Mouse (Mus musculus): ENCODE measurements around the gene Klk1b24. TPM values are rescaled to one million over a fixed set of nuclear protein-coding genes. Genes with fewer than 3 reads are reported as not detected.
"Not testable (repeated sequence)": the region's sequence is repeated elsewhere in the genome, so short reads cannot be mapped to it uniquely, and the experiment has no call there.

The Klk1b24 gene
- polyA plus RNA-seq, 1 experiment, result not detected

- Histone ChIP-seq H3K79me3 (ENCODE audit: low read depth) (no peaks in the 10 kb centered on the region), H3ac (ENCODE audit: control insufficient read depth, insufficient read length, low read depth) (no peak within 1 kb of the TSS), H3K79me2 (ENCODE audit: control insufficient read depth, insufficient read depth) (no peaks in the 10 kb centered on the region), H3K36me3 (ENCODE audit: control insufficient read depth, insufficient read depth) (no peaks in the 10 kb centered on the region), H3K4me3 (ENCODE audit: insufficient read depth, poor library complexity, severe bottlenecking) (no peak within 1 kb of the TSS), H3K27me3 (ENCODE audit: control insufficient read depth, insufficient read depth, insufficient read length) (no peaks in the 10 kb centered on the region)
- no peak for TF ChIP-seq USF1 (IDR thresholded peaks at IDR 0.05; ENCODE audit: low read depth)
Observed at GRCm38 (mm10) chr7:44215645-44216044, 27.6 kb downstream of the Klk1b24 start, which contains the start of gene Klk1b5. TSS of gene Klk1b5 (plus strand) at chr7:44215945.

DNA sequence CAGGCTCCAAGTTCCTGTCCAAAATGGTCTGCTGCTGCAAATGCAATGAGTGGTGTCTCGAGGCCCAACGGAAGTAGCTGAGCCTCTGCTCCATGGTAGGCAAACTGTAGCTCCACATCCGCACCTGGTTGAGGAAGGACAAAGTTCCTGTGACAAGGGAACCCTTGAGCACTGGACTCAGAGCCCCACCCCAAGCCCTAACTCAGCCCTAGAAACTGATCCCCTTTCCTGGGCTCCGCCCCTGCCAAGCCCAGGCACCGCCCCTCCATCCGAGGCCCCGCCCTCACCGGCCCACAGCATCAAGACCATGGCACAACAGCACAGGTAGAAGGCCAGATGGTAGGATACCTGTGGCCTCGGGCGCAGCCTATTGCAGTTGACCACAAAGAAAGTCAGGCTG lies 33.6 kb downstream of the Klk1b24 start:
- H3K4me3 ChIP-seq (ENCODE audit: insufficient read depth, poor library complexity, severe bottlenecking); H3K79me3 ChIP-seq (ENCODE audit: low read depth); H3ac ChIP-seq (ENCODE audit: control insufficient read depth, insufficient read length, low read depth); H3K36me3 ChIP-seq (ENCODE audit: control insufficient read depth, insufficient read depth); H3K27me3 ChIP-seq (ENCODE audit: control insufficient read depth, insufficient read depth, insufficient read length); H3K79me2 ChIP-seq (ENCODE audit: control insufficient read depth, insufficient read depth): not testable (repeated sequence)

- not testable (repeated sequence) for H3K36me3 ChIP-seq (ENCODE audit: control insufficient read depth, insufficient read depth); H3ac ChIP-seq (ENCODE audit: control insufficient read depth, insufficient read length, low read depth); H3K27me3 ChIP-seq (ENCODE audit: control insufficient read depth, insufficient read depth, insufficient read length); H3K79me3 ChIP-seq (ENCODE audit: low read depth); H3K79me2 ChIP-seq (ENCODE audit: control insufficient read depth, insufficient read depth); H3K4me3 ChIP-seq (ENCODE audit: insufficient read depth, poor library complexity, severe bottlenecking)
Observed at GRCm38 (mm10) chr7:44222335-44222734, 34.3 kb downstream of the Klk1b24 start.

GRCm38 (mm10) chr7:44225076-44225475 lies 37.0 kb downstream of the Klk1b24 start, which contains the start of gene Klk1:
TSS of gene Klk1 (plus strand) at chr7:44225360.
- no peaks in the 10 kb centered on the region for H3K79me3 ChIP-seq (ENCODE audit: low read depth)
- peaks cover 26% of the 10 kb centered on the region for H3K27me3 ChIP-seq (ENCODE audit: control insufficient read depth, insufficient read depth, insufficient read length)
- TF ChIP-seq MYOD1 (IDR thresholded peaks at IDR 0.05; ENCODE audit: control insufficient read depth, insufficient read length, low read depth), result no peak
- TF ChIP-seq USF1 (IDR thresholded peaks at IDR 0.05; ENCODE audit: low read depth), result no peak
- TF ChIP-seq FOSL1 (IDR thresholded peaks at IDR 0.05; ENCODE audit: insufficient read depth, low read length, poor library complexity, severe bottlenecking), result no peak
- TF ChIP-seq CTCF (IDR thresholded peaks at IDR 0.05; ENCODE audit: control insufficient read depth, insufficient read depth, insufficient read length), result no peak
- TF ChIP-seq MAX (IDR thresholded peaks at IDR 0.05), result no peak
- TF ChIP-seq MYOG (IDR thresholded peaks at IDR 0.05; ENCODE audit: control insufficient read depth, extremely low read depth, insufficient read length), result no peak
- TF ChIP-seq CEBPB (IDR thresholded peaks at IDR 0.05; ENCODE audit: low read depth), result no peak
- H3ac ChIP-seq (ENCODE audit: control insufficient read depth, insufficient read length, low read depth), result no peak within 1 kb of the TSS
- H3K4me3 ChIP-seq (ENCODE audit: insufficient read depth, poor library complexity, severe bottlenecking), result no peak within 1 kb of the TSS
- H3K36me3 ChIP-seq (ENCODE audit: control insufficient read depth, insufficient read depth), result no peaks in the 10 kb centered on the region
- no peaks in the 10 kb centered on the region for H3K79me2 ChIP-seq (ENCODE audit: control insufficient read depth, insufficient read depth)

DNA sequence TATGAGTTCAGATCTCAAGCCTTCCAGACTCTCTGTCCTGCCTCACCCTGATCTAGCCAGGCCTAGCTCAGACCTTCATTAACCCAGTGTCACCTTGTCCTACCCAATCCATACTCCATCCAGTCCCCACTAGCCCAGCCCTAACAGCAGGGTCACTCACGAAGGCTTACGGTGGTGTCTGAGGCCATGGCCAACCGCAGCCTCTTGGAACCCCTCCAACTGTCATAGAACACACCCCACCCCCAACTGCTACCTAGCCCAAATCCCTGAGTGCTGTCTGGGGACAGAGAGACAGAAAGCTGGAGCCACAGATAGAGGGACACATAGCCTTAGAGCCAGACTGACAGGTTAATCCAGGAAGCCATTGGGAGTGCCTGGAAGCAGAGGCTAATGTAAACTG lies 47.9 kb downstream of the Klk1b24 start, which contains the start of gene Gm36864:
TSS of gene Gm36864 (plus strand) at position 269 of the 400 bp plus-strand sequence.
- H3K4me3 ChIP-seq (ENCODE audit: insufficient read depth, poor library complexity, severe bottlenecking), result no peak within 1 kb of the TSS
- H3K79me3 ChIP-seq (ENCODE audit: low read depth), result no peaks in the 10 kb centered on the region
- TF ChIP-seq MYOG (IDR thresholded peaks at IDR 0.05; ENCODE audit: control insufficient read depth, extremely low read depth, insufficient read length) (no peak), FOSL1 (IDR thresholded peaks at IDR 0.05; ENCODE audit: insufficient read depth, low read length, poor library complexity, severe bottlenecking) (no peak), CEBPB (IDR thresholded peaks at IDR 0.05; ENCODE audit: low read depth) (no peak), MYOD1 (IDR thresholded peaks at IDR 0.05; ENCODE audit: control insufficient read depth, insufficient read length, low read depth) (no peak), MAX (IDR thresholded peaks at IDR 0.05) (no peak)
- H3ac ChIP-seq (ENCODE audit: control insufficient read depth, insufficient read length, low read depth), result no peak within 1 kb of the TSS
- H3K79me2 ChIP-seq (ENCODE audit: control insufficient read depth, insufficient read depth), result no peaks in the 10 kb centered on the region
- H3K36me3 ChIP-seq (ENCODE audit: control insufficient read depth, insufficient read depth), result no peaks in the 10 kb centered on the region
- peaks cover 27% of the 10 kb centered on the region for H3K27me3 ChIP-seq (ENCODE audit: control insufficient read depth, insufficient read depth, insufficient read length)

GRCm38 (mm10) chr7:44239913-44240312 lies 51.9 kb downstream of the Klk1b24 start:
- Histone ChIP-seq H3K4me3 (ENCODE audit: insufficient read depth, poor library complexity, severe bottlenecking) (no peak overlapping the region), H3K36me3 (ENCODE audit: control insufficient read depth, insufficient read depth) (no peaks in the 10 kb centered on the region), H3K27me3 (ENCODE audit: control insufficient read depth, insufficient read depth, insufficient read length) (peaks cover 23% of the 10 kb centered on the region), H3K79me2 (ENCODE audit: control insufficient read depth, insufficient read depth) (no peaks in the 10 kb centered on the region), H3K79me3 (ENCODE audit: low read depth) (no peaks in the 10 kb centered on the region), H3ac (ENCODE audit: control insufficient read depth, insufficient read length, low read depth) (no peak overlapping the region)
- TF ChIP-seq MYOD1 (IDR thresholded peaks at IDR 0.05; ENCODE audit: control insufficient read depth, insufficient read length, low read depth) (no peak), MYOG (IDR thresholded peaks at IDR 0.05; ENCODE audit: control insufficient read depth, extremely low read depth, insufficient read length) (no peak), FOSL1 (IDR thresholded peaks at IDR 0.05; ENCODE audit: insufficient read depth, low read length, poor library complexity, severe bottlenecking) (no peak), CEBPB (IDR thresholded peaks at IDR 0.05; ENCODE audit: low read depth) (no peak), USF1 (IDR thresholded peaks at IDR 0.05; ENCODE audit: low read depth) (no peak), MAX (IDR thresholded peaks at IDR 0.05) (no peak), CTCF (IDR thresholded peaks at IDR 0.05; ENCODE audit: control insufficient read depth, insufficient read depth, insufficient read length) (no peak)

DNA sequence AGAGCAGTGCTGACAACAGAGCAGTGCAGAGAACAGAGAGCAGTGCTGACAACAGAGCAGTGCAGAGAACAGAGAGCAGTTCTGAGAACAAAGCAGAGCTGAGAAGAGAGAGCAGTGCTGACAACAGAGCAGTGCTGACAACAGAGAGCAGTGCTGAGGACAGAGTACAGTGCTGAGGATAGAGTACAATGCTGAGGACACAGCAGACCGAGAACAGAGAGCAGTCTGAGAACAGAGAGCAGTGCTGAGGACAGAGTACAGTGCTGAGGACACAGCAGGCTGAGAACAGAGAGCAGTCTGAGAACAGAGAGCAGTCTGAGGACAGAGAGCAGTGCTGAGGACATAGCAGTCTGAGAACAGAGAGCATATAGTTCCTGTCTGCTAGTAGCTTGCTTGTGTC lies 52.7 kb downstream of the Klk1b24 start:
- Histone ChIP-seq H3K36me3 (ENCODE audit: control insufficient read depth, insufficient read depth) (no peaks in the 10 kb centered on the region), H3K27me3 (ENCODE audit: control insufficient read depth, insufficient read depth, insufficient read length) (peaks cover 21% of the 10 kb centered on the region), H3K4me3 (ENCODE audit: insufficient read depth, poor library complexity, severe bottlenecking) (no peak overlapping the region), H3ac (ENCODE audit: control insufficient read depth, insufficient read length, low read depth) (no peak overlapping the region), H3K79me2 (ENCODE audit: control insufficient read depth, insufficient read depth) (peaks cover 4% of the 10 kb centered on the region), H3K79me3 (ENCODE audit: low read depth) (no peaks in the 10 kb centered on the region)
- TF ChIP-seq FOSL1 (IDR thresholded peaks at IDR 0.05; ENCODE audit: insufficient read depth, low read length, poor library complexity, severe bottlenecking) (no peak), MYOD1 (IDR thresholded peaks at IDR 0.05; ENCODE audit: control insufficient read depth, insufficient read length, low read depth) (no peak), USF1 (IDR thresholded peaks at IDR 0.05; ENCODE audit: low read depth) (no peak), CTCF (IDR thresholded peaks at IDR 0.05; ENCODE audit: control insufficient read depth, insufficient read depth, insufficient read length) (no peak), MYOG (IDR thresholded peaks at IDR 0.05; ENCODE audit: control insufficient read depth, extremely low read depth, insufficient read length) (no peak), CEBPB (IDR thresholded peaks at IDR 0.05; ENCODE audit: low read depth) (no peak)

Measured in C2C12 (cell line).